Mouse (Mus musculus) heart, adult 2 months (tissue): ENCODE results near the gene Rhot2. TPM values are rescaled to one million over a fixed set of nuclear protein-coding genes. Genes with fewer than 3 reads are reported as not detected.

Experiments used
- DNase-seq, 2 experiments: peaks; one replicate each; pipeline ENCODE4 v3.0.0; 2021
- H3K27ac ChIP-seq: fragments of 200-600 bp; 2 replicates; pipeline ENCODE4 v1.8.1; 2022
- H3K27me3 ChIP-seq: fragments of 200-500 bp; 2 replicates; pipeline ENCODE4 v1.6.1; 2012; ENCODE audit warnings: mild to moderate bottlenecking, low read length, inconsistent platforms, mixed read lengths; ENCODE audit not compliant: control insufficient read depth, insufficient read depth
- H3K36me3 ChIP-seq: fragments of 200-500 bp; 2 replicates; pipeline ENCODE4 v1.6.1; 2012; ENCODE audit warnings: low read length, inconsistent platforms; ENCODE audit not compliant: control insufficient read depth, insufficient read depth
- H3K4me1 ChIP-seq: fragments of 200-500 bp; 2 replicates; pipeline ENCODE4 v1.6.1; 2011; ENCODE audit warnings: low read length; ENCODE audit not compliant: control insufficient read depth, insufficient read depth
- H3K4me3 ChIP-seq: fragments of 200-600 bp; 2 replicates; pipeline ENCODE4 v1.8.1; 2022
- H3K79me2 ChIP-seq: fragments of 200-500 bp; replicated peaks from 2 replicates; pipeline ENCODE4 v1.6.1; 2012; ENCODE audit warnings: mild to moderate bottlenecking, inconsistent platforms, low read length, moderate library complexity, mixed read lengths; ENCODE audit not compliant: control insufficient read depth, insufficient read depth
- H3K9ac ChIP-seq: fragments of 200-500 bp; 2 replicates; pipeline ENCODE4 v1.6.1; 2012; ENCODE audit warnings: low read depth, mild to moderate bottlenecking, control low read depth, inconsistent platforms, low read length, mixed read lengths
- CTCF ChIP-seq: fragments of 200-600 bp; IDR thresholded peaks from 2 replicates; pipeline ENCODE4 v1.8.1; 2022; ENCODE audit warnings: antibody characterized with exemption, mild to moderate bottlenecking, moderate library complexity
- EP300 ChIP-seq: fragments of 200-500 bp; IDR thresholded peaks from 2 replicates; pipeline ENCODE4 v1.6.1; 2011; ENCODE audit warnings: low read depth, low read length, control low read depth; ENCODE audit not compliant: insufficient read depth
- POLR2A ChIP-seq: fragments of 200-500 bp; IDR thresholded peaks from 2 replicates; pipeline ENCODE4 v1.6.1; 2011; ENCODE audit warnings: mild to moderate bottlenecking, low read depth, low read length, control low read depth; ENCODE audit not compliant: insufficient read depth
- WGBS: fragments of 180-500 bp; shearing (Covaris S2); methylation state at CpG from one replicate; pipeline ENCODE4 v1.1.7; 2018; 5-methylcytosine and 5-hydroxymethylcytosine counted together
- intact Hi-C: fragments of 180-260 bp; cut with DNase I; formaldehyde crosslinking; loops from one replicate; pipeline ENCODE4 v1.15.1; 2025
- polyA plus RNA-seq: library from polyadenylated mRNA; depleted of rRNA; stranded (reverse); fragments of >200 nt; gene quantifications from 2 replicates; pipeline ENCODE4 v1.2.3, GENCODE M21; 2012
- total RNA-seq, 2 experiments: library from RNA; stranded (reverse); gene quantifications; 2 replicates each; pipeline ENCODE4 v1.2.3; 2021

Rhot2 gene
- total and polyA plus RNA-seq, 3 experiments = 120 to 209 (median 139) TPM

GRCm38 (mm10) chr17:25883824-25884223 lies 39.2 kb upstream of the Rhot2 start:
- H3K36me3 ChIP-seq = no peaks in the 10 kb centered on the region

GRCm38 (mm10) chr17:25883268-25883667 lies 38.6 kb upstream of the Rhot2 start:
- H3K27me3 ChIP-seq = no peaks in the 10 kb centered on the region
- WGBS = 91% methylated on average over 8 of the region's 8 CpGs
- no peaks in the 10 kb centered on the region for H3K4me1 ChIP-seq
- intact Hi-C loops = no loop called here
- H3K27ac ChIP-seq = no peak overlapping the region
- H3K79me2 ChIP-seq = no peaks in the 10 kb centered on the region
- H3K4me3 ChIP-seq = no peak overlapping the region
- TF ChIP-seq EP300 (no peak), CTCF (no peak)
- H3K36me3 ChIP-seq = no peaks in the 10 kb centered on the region
- H3K9ac ChIP-seq = no peak overlapping the region
- DNase-seq = no peak

More at GRCm38 (mm10) chr17:25883824-25884223, 39.2 kb upstream of the Rhot2 start:
- Histone ChIP-seq H3K4me3 (no peak overlapping the region), H3K9ac (no peak overlapping the region), H3K79me2 (no peaks in the 10 kb centered on the region), H3K4me1 (no peaks in the 10 kb centered on the region), H3K27ac (no peak overlapping the region), H3K27me3 (no peaks in the 10 kb centered on the region)
- TF ChIP-seq POLR2A (no peak), CTCF (no peak), EP300 (no peak)
- 88% methylated on average over 3 of the region's 3 CpGs for WGBS
- intact Hi-C loops = no loop called here
- no peak for DNase-seq

GRCm38 (mm10) chr17:25882306-25882705 lies 37.7 kb upstream of the Rhot2 start:
- no peaks in the 10 kb centered on the region for H3K36me3 ChIP-seq
- H3K27me3 ChIP-seq = no peaks in the 10 kb centered on the region
- no peak overlapping the region for H3K4me3 ChIP-seq
- no peak overlapping the region for H3K27ac ChIP-seq
- WGBS = 67% methylated on average over 5 of the region's 5 CpGs
- intact Hi-C loops = no loop called here
- H3K9ac ChIP-seq = no peak overlapping the region
- no peaks in the 10 kb centered on the region for H3K4me1 ChIP-seq
- H3K79me2 ChIP-seq = no peaks in the 10 kb centered on the region
- no peak for DNase-seq
- TF ChIP-seq EP300 (no peak), CTCF (no peak), POLR2A (no peak)

- Histone ChIP-seq H3K79me2 (no peaks in the 10 kb centered on the region), H3K27me3 (no peaks in the 10 kb centered on the region), H3K4me1 (no peaks in the 10 kb centered on the region), H3K4me3 (no peak overlapping the region), H3K27ac (no peak overlapping the region), H3K9ac (no peak overlapping the region), H3K36me3 (no peaks in the 10 kb centered on the region)
- DNase-seq = no peak
- WGBS = 82% methylated on average over 4 of the region's 4 CpGs
- intact Hi-C loops = no loop called here
- TF ChIP-seq CTCF (no peak), POLR2A (no peak), EP300 (no peak)
Measured at GRCm38 (mm10) chr17:25881691-25882090, 37.0 kb upstream of the Rhot2 start.

- Histone ChIP-seq H3K27ac (no peak overlapping the region), H3K79me2 (no peaks in the 10 kb centered on the region), H3K9ac (no peak overlapping the region), H3K4me3 (no peak overlapping the region), H3K4me1 (0 out of 2 replicates have a peak, but pooled peaks cover 1% of the 10 kb centered on the region), H3K27me3 (no peaks in the 10 kb centered on the region), H3K36me3 (no peaks in the 10 kb centered on the region)
- WGBS = 33% methylated on average over 5 of the region's 5 CpGs
- intact Hi-C loops = no loop called here
- DNase-seq = no peak
- no peak for TF ChIP-seq CTCF
- 0 out of 2 replicates have a peak, but pooled peaks have one; percentile 9 for TF ChIP-seq POLR2A
- TF ChIP-seq EP300 = no peak
Measured at GRCm38 (mm10) chr17:25880913-25881641, 36.4 kb upstream of the Rhot2 start.

- WGBS = 60% methylated on average over 5 of the region's 5 CpGs
Measured at GRCm38 (mm10) chr17:25880196-25880910, 35.7 kb upstream of the Rhot2 start, which contains the start of gene Wfikkn1. Gene Wfikkn1, minus strand, starts transcription at chr17:25880858.

More at GRCm38 (mm10) chr17:25880196-25880910, 35.7 kb upstream of the Rhot2 start, which contains the start of gene Wfikkn1:
- DNase-seq = no peak
- Histone ChIP-seq H3K27ac (no peak within 1 kb of the TSS), H3K4me1 (0 out of 2 replicates have a peak, but pooled peaks cover 1% of the 10 kb centered on the region), H3K27me3 (no peaks in the 10 kb centered on the region), H3K79me2 (no peaks in the 10 kb centered on the region), H3K4me3 (no peak within 1 kb of the TSS), H3K36me3 (no peaks in the 10 kb centered on the region), H3K9ac (no peak within 1 kb of the TSS)
- intact Hi-C loops = no loop called here
- TF ChIP-seq POLR2A = no peak
- TF ChIP-seq CTCF = no peak
- no peak for TF ChIP-seq EP300
